Mouse (Mus musculus): ENCODE data around the gene Prrc2b. TPM values are rescaled to one million over a fixed set of nuclear protein-coding genes. Genes with fewer than 3 reads are reported as not detected.

The Prrc2b gene
- polyA plus RNA-seq, 1 experiment = 1.2 TPM

DNA sequence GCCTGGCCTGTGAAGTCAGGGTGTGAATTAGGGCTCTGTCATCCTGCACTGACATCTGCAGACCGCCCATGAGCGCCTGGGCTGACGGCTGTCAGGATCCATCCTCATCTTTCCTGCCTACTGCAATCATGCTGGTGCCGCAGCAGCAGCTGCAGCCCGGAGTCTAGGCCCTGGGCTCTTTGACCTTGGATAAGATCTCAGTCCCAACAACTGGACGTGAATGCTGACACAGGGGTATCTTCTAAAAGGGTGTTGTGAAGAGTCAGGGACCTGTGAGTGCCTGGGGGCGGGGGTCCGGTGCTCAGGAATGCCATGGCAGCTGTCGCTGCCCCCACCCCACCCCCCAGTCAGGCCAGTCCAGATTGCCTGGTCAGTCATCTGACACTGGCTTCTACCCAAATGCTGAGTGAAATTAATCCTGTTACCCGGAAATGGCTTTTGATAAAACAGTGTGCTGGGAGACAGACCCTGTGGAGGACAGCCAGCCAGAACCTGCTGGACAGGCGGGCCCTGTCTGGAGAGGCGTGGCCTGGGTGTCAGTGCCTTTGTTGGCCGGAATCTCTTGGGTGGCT, 23.4 kb downstream of the Prrc2b start:
- Histone ChIP-seq H3K9me3 (ENCODE audit: control insufficient read depth, low read length) (no peaks in the 10 kb centered on the region), H3K4me1 (ENCODE audit: control insufficient read depth) (peaks cover 20% of the 10 kb centered on the region), H3K36me3 (ENCODE audit: control insufficient read depth) (peaks cover 20% of the 10 kb centered on the region), H3K27me3 (ENCODE audit: control insufficient read depth) (no peaks in the 10 kb centered on the region), H3K4me3 (replicated peaks) (no peak overlapping the region)
- TF ChIP-seq TAL1 (IDR thresholded peaks at IDR 0.05; ENCODE audit: low read length) (no peak), GATA1 (IDR thresholded peaks at IDR 0.05; ENCODE audit: low read length) (no peak)

DNA sequence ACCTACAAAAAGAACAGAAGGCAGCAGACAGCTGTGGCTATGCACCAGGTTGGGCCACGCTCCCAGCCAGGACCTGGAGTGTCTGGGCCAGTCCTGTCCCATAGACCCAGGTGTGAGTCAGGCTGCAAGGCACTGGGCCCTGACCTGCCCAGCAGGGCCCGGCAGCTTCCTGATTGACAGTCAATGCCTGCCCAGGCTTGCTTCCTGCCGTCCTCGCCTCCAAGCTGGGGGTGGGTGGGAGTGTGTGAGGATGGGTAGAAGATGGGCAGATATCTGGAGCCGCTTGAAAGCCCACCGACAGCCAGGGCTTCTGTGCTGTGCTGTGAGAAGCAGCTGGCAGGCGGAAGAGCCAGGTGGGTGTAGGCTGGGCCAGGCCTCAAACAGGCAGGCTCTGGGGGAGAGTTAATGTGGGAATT, 24.2 kb downstream of the Prrc2b start:
- Histone ChIP-seq H3K36me3 (ENCODE audit: control insufficient read depth) (peaks cover 15% of the 10 kb centered on the region), H3K4me1 (ENCODE audit: control insufficient read depth) (peaks cover 20% of the 10 kb centered on the region), H3K27me3 (ENCODE audit: control insufficient read depth) (no peaks in the 10 kb centered on the region), H3K9me3 (ENCODE audit: control insufficient read depth, low read length) (no peaks in the 10 kb centered on the region), H3K4me3 (replicated peaks) (no peak overlapping the region)
- TF ChIP-seq GATA1 (IDR thresholded peaks at IDR 0.05; ENCODE audit: low read length) = no peak

DNA sequence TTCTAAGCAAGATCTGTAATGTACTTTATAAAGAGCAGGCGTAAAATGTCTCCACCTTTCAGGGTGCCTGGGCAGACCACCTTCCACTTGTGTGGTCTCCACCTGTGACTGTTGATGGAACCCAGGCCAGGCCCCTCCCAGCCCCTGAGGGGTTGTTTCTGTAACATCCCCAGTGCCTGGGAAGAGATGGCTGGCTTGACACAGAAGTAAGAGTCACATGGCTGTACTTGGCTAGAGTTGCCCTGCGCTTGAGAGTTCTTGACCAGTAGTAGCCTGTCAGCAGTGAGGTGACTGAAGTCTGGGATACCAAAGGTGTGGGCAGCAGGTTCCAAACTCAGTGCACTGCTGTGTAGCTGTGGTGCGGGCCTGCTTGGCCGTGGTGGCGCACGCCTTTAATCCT, 24.6 kb downstream of the Prrc2b start:
- no peaks in the 10 kb centered on the region for H3K9me3 ChIP-seq (ENCODE audit: control insufficient read depth, low read length)

DNA sequence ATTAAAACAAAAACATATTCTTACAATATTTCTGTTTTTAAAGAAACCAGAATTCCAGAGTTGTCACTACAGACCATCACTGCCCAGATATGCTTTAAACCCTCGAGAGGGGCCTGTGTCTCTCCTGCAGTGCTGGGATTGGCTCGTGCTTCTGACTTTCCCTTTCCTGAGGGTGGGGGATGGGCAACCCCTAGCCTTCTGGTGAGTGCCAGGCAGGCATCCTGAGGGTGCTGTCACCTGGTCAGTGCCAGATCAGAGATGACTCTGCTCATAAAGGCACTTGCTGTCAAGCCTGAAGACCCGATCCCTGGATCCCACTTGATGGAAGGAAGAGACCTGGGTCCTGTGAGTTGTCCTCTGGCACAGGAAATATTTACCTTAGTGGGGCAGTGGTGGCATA, 26.0 kb downstream of the Prrc2b start:
- H3K27me3 ChIP-seq (ENCODE audit: control insufficient read depth) = no peaks in the 10 kb centered on the region
- no peak for TF ChIP-seq TAL1 (IDR thresholded peaks at IDR 0.05; ENCODE audit: low read length)
- TF ChIP-seq GATA1 (IDR thresholded peaks at IDR 0.05; ENCODE audit: low read length) = no peak
- H3K36me3 ChIP-seq (ENCODE audit: control insufficient read depth) = peaks cover 17% of the 10 kb centered on the region
- peaks cover 14% of the 10 kb centered on the region for H3K4me1 ChIP-seq (ENCODE audit: control insufficient read depth)
- H3K9me3 ChIP-seq (ENCODE audit: control insufficient read depth, low read length) = no peaks in the 10 kb centered on the region
- H3K4me3 ChIP-seq (replicated peaks) = no peak overlapping the region

More for the DNA sequence above, 24.6 kb downstream of the Prrc2b start:
- H3K27me3 ChIP-seq (ENCODE audit: control insufficient read depth) = no peaks in the 10 kb centered on the region
- H3K36me3 ChIP-seq (ENCODE audit: control insufficient read depth) = peaks cover 16% of the 10 kb centered on the region
- TF ChIP-seq GATA1 (IDR thresholded peaks at IDR 0.05; ENCODE audit: low read length) (no peak), TAL1 (IDR thresholded peaks at IDR 0.05; ENCODE audit: low read length) (no peak)
- H3K4me1 ChIP-seq (ENCODE audit: control insufficient read depth) = peaks cover 16% of the 10 kb centered on the region
- no peak overlapping the region for H3K4me3 ChIP-seq (replicated peaks)

DNA sequence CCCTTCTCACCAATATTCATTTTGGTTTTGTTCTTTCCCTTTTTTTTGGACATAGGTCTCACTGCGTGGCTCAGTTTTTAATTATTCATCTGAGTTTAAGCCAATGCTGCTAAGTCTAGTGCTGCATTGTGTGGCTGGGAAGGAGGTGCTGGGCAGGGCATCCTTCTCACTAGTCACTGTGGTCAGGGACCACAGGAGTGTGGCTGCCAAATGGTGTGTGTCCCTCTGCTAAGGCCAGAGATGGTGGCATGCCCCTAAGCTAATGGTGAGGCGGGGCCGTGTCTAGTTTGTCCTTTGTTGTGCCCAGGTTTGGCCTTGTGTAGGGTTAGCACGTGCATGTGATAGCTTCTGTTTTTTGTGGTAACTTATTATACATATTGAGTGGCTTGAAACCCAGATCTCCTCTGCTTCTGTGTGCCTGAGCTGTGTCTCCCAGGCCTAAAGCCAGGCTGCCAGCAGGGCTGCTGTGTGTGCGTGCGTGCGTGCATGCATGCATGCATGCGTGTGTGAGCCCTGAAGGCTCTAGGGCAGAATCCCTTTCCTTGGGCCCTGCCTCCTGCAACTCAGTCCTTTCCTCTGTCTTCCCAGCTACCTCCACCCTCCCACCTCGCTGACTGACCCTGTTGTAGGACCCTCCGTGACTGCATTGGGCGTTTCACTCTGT, 26.6 kb downstream of the Prrc2b start:
- Histone ChIP-seq H3K36me3 (ENCODE audit: control insufficient read depth) (peaks cover 22% of the 10 kb centered on the region), H3K4me3 (replicated peaks) (no peak overlapping the region)
- TF ChIP-seq TAL1 (IDR thresholded peaks at IDR 0.05; ENCODE audit: low read length) (no peak), GATA1 (IDR thresholded peaks at IDR 0.05; ENCODE audit: low read length) (no peak)

DNA sequence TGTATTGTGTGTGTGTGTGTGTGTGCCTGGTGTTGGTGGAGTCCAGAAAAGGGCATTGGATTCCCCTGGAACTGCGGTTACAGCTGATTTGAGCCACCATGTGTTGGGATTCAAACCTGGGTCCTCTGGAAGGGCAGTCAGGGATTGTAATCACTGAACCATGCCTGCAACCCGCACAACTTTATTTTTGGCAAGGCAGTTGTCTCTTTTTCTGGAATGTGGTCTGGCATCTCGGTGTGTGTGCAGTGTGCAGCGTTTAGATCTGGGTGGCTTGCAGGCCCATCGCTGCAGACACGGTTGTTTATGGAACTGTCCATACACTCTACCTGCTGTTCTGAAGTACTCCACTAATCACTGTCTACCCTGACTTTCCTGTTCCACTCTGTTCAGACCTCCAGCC, 28.5 kb downstream of the Prrc2b start:
- no peak overlapping the region for H3K4me3 ChIP-seq (replicated peaks)
- peaks cover 36% of the 10 kb centered on the region for H3K36me3 ChIP-seq (ENCODE audit: control insufficient read depth)
- no peaks in the 10 kb centered on the region for H3K27me3 ChIP-seq (ENCODE audit: control insufficient read depth)
- no peaks in the 10 kb centered on the region for H3K9me3 ChIP-seq (ENCODE audit: control insufficient read depth, low read length)
- TF ChIP-seq GATA1 (IDR thresholded peaks at IDR 0.05; ENCODE audit: low read length) (no peak), TAL1 (IDR thresholded peaks at IDR 0.05; ENCODE audit: low read length) (no peak)
- peaks cover 9% of the 10 kb centered on the region for H3K4me1 ChIP-seq (ENCODE audit: control insufficient read depth)

More for the DNA sequence above, 26.6 kb downstream of the Prrc2b start:
- Histone ChIP-seq H3K4me1 (ENCODE audit: control insufficient read depth) (peaks cover 14% of the 10 kb centered on the region), H3K9me3 (ENCODE audit: control insufficient read depth, low read length) (no peaks in the 10 kb centered on the region), H3K27me3 (ENCODE audit: control insufficient read depth) (no peaks in the 10 kb centered on the region)

DNA sequence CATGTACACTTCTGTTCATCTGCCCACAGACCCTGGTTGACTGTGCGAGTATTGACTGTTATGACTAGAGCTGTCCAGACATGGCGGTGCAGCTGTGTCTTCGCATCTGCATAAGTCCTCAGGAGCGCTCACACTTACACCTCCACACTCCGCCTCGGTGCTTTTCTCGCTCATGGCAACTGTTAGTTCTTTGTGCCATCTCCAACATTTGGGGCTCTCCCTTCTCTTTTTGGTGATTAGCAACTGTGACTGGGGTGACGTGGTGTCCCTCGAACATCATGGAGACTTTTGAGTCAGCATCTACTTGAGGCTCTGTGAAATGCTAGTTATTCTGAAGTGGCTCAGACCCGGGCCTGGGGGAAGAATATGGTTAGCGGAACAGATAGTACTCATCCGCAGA, 29.2 kb downstream of the Prrc2b start:
- Histone ChIP-seq H3K4me1 (ENCODE audit: control insufficient read depth) (peaks cover 6% of the 10 kb centered on the region), H3K36me3 (ENCODE audit: control insufficient read depth) (peaks cover 40% of the 10 kb centered on the region)
- no peak for TF ChIP-seq TAL1 (IDR thresholded peaks at IDR 0.05; ENCODE audit: low read length)
- no peak for TF ChIP-seq GATA1 (IDR thresholded peaks at IDR 0.05; ENCODE audit: low read length)

DNA sequence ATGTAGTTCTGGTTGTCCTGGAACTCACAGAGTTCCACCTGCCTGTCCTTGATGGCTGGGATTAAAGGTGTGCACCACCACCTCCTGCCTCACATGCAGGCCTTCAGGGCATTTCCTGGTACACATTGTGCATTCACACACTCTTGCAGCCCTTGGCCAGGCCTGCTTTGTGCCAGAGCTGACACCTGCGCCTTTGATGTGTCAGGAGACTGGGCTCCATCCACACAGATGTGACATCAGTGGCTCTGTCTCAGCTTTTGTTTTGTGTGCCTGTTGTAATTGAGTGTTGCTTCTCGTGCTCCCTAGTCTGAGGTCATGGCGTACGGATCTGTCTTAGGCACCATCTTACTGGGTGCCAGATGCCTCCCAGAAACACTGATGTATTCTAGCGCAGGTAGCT, 30.5 kb downstream of the Prrc2b start:
- H3K36me3 ChIP-seq (ENCODE audit: control insufficient read depth) = peaks cover 50% of the 10 kb centered on the region
- H3K4me1 ChIP-seq (ENCODE audit: control insufficient read depth) = peaks cover 5% of the 10 kb centered on the region
- H3K4me3 ChIP-seq (replicated peaks) = no peak overlapping the region
- H3K9me3 ChIP-seq (ENCODE audit: control insufficient read depth, low read length) = no peaks in the 10 kb centered on the region
- H3K27me3 ChIP-seq (ENCODE audit: control insufficient read depth) = no peaks in the 10 kb centered on the region
- no peak for TF ChIP-seq TAL1 (IDR thresholded peaks at IDR 0.05; ENCODE audit: low read length)
- TF ChIP-seq GATA1 (IDR thresholded peaks at IDR 0.05; ENCODE audit: low read length) = no peak

More for the DNA sequence above, 29.2 kb downstream of the Prrc2b start:
- Histone ChIP-seq H3K4me3 (replicated peaks) (no peak overlapping the region), H3K27me3 (ENCODE audit: control insufficient read depth) (no peaks in the 10 kb centered on the region), H3K9me3 (ENCODE audit: control insufficient read depth, low read length) (no peaks in the 10 kb centered on the region)

DNA sequence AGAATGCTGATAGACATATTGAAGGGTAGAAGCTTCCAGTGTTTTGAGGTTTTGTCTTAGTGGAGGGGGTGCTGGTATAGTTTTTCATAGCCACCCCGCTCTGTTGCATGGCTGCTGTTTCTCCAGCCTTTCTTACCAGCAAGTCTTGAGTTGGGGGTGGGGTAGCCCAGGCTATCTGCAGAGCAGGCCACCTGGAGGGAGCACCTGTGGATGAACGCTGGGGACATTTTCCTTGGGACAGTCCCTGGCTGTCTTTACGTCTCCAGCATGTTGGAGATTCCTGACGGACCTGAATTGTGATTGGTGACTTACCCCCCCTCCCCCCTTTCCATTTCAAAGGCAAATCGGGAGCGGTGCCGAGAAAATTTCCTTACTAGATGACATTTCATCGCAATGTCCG, 31.2 kb downstream of the Prrc2b start:
- H3K27me3 ChIP-seq (ENCODE audit: control insufficient read depth) = no peaks in the 10 kb centered on the region
- H3K36me3 ChIP-seq (ENCODE audit: control insufficient read depth) = peaks cover 54% of the 10 kb centered on the region
- no peaks in the 10 kb centered on the region for H3K9me3 ChIP-seq (ENCODE audit: control insufficient read depth, low read length)
- no peak overlapping the region for H3K4me3 ChIP-seq (replicated peaks)
- H3K4me1 ChIP-seq (ENCODE audit: control insufficient read depth) = peaks cover 2% of the 10 kb centered on the region
- TF ChIP-seq GATA1 (IDR thresholded peaks at IDR 0.05; ENCODE audit: low read length) (no peak), TAL1 (IDR thresholded peaks at IDR 0.05; ENCODE audit: low read length) (no peak)
